Mouse (Mus musculus) activated CD4-positive, CD25-positive, alpha-beta regulatory T cell, adult 4 months (primary cell): ENCODE measurements around the gene Agap1. TPM values are rescaled to one million over a fixed set of nuclear protein-coding genes. Genes with fewer than 3 reads are reported as not detected.

Experiments
- ATAC-seq: one replicate; pipeline ENCODE4 v1.8.0; 2017
- polyA plus RNA-seq, 2 experiments: library from polyadenylated mRNA; unstranded; fragments of 100-300 nt; shearing (Covaris generic); gene quantifications; one replicate each; pipeline ENCODE4 v1.2.1; 2017

Gene Agap1
- polyA plus RNA-seq, 2 experiments from 2014 or later: 0.04 to 0.05 TPM

DNA sequence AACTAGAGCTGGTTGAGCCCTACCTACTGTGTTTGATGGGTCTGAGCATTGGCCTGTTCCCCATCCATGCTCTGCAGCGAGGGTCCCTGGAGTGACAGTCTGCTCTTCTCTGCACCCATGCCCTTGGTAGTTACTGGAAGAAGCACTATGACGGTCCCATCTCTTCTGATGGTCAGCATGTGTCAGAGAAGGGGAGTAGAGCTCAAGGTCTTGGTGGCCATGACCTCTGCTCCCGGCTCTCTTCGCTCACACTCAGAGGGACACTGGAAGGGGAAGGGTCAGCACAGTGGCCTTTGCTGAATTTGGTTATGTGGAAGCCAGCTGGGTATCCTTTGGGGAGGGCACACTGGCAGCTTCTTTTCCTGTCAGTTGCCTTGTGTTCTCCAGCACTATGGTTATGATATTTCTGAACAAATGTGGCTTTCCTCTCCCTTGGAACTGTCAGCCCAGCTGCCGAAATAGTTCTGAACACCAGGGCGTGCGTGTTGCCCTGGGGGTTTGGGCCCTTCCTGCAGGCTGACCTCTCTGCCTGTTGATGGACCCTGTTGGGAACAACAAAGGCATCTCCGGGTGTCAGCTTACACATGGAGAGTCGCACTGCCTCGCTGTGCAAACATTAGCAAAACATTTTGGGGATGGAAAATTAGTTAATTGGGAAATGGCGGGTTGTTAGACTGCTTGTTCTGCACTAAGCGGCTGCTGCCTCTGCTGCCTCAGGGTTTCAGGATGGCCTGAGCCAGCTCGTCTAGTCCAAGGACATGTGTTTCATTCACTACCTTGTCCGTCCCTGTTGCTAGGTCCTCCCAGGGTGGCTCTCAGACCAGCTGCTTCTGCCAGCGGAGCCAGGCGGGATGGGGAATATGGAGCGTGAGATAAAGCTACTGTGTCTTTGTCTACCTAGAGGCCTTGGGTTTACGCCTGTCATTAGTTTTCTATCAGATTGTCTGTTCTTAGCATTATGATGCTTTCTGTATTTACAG is 93.2 kb downstream of the Agap1 start:
- ATAC-seq: no peak

DNA sequence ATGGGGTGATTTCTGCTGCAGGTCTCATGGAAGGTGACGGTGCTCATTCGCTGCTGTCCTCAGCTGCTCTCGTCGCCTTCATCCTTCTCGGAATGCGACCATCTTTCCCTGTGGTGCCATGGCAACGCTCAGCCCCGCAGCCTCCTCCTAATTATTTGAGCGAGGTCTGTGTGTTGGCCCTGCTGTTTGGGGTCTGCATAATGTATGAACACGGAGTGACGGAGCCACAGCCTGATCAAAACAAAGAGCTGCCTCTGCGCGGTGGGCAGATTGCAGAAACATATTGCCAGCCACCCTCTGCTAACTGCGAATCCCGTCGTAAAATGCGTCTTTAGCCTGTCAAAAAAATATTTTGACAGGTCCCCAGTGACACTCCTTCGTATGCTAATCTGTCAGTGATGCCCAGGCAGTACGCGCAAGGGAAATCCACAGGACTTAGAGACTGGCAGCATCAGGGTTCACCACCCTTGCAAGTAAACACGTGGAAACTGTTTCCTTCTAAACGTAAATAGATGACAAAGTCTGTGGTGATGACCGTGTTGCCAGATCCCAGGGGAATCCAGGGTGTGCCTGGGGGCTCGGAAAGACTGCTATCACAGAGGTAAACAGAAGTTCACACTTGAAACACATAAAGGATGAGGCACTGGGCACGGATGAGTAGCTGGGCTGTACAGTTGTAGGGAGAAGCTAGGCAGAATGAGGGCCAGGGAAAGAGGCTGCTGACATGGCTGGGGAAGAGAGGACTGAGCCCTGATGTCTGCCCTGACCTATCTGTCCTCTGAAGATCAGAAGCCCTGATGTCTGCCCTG is 95.7 kb downstream of the Agap1 start:
- no peak for ATAC-seq

DNA sequence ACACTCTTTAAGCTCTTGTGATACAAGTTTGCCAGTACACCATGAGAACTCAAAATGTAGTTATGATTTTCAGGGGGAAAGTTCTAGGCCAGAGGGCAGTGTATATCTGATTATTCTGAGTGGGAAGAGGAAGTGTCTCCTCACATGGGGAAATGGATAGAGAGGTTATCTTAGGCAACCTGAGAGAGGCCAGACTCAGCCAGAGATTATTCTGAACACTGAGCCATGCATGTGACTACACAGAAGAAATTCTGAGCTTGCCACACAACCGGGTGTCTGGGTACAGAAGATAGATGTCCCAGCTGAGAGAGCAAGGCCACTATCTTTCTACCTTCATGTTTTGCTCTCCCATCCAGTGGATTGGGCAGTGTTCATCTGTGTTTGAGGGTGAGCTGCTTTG is 97.9 kb downstream of the Agap1 start:
- no peak for ATAC-seq

DNA sequence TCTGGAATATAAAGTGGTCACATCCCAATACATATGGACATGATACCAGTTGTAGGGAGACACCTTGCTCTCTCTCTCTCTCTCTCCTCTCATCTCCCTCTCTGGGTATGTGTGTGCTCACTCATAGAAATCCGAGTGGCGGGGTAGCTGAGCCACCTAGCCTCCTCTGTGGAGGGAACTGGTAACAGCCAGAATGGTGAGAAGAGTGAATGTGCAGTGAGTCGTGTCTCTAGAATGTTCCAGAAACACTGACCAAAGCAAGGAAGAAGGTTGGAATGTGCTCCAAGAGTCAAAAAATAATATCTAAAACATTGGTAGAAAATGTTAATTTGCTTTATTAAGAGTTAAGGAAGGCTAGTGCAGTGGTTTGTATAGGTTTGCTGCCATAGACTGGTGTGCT is 99.2 kb downstream of the Agap1 start:
- ATAC-seq: no peak

DNA sequence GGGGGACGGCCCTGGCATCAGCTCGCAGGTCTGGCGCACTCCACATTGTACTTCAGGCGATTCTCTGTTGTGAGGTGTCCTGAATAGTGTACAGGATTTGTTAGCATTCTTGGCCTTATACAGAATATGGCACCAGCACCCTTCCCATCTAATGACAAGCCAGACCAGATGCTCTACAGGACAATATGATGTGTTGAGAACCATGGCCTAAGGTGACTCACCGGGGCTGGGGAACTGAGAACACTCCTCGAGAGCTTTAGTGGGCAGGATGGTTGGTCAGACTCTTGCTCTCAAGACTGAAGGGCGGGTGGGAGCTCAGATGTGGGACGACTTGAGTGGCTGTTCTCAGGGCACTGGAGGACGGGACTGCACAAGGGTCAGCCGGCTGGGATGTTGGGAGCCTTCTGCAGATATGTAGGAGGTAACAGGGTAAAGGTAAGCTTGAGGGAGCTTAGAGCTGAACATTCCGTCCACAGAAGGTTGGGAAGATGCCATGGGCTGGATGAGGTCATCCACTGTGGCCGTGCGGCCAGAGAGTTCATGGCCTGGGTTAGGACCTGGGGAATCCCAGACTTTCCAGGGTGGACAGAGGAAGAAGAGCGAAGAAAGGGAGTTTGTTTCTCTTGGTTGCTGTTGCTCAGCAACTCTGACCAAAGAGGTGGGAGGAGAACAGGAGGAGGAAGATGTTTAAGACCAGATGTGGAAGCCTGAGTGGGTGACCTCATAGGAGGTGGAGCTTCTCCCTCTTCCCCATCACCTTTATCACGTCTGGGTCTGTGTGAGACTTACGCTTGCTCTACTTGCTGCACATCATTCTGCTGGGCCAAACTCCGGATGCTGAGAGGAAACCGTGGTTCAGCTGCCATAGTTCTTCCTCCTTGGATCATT is 100.6 kb downstream of the Agap1 start:
- ATAC-seq: no peak

DNA sequence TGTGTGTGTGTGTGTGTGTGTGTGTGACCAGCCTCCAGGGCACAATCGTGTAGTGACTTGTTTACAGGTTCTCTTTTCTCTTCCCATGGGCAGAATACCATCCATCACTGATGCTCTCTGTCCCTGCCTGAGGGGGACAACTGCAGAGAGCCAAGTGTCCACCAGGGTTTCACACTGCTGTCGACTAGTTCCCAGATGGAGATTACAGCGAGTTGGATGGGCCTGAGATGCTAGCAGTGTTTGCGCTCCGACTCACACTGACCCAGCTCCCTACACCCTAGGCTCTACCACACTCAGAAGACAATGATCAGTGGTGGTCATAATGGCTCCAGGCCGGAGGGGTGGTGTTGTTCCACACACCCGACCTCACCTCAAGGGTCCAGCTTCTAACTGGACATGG is 101.4 kb downstream of the Agap1 start:
- no peak for ATAC-seq

DNA sequence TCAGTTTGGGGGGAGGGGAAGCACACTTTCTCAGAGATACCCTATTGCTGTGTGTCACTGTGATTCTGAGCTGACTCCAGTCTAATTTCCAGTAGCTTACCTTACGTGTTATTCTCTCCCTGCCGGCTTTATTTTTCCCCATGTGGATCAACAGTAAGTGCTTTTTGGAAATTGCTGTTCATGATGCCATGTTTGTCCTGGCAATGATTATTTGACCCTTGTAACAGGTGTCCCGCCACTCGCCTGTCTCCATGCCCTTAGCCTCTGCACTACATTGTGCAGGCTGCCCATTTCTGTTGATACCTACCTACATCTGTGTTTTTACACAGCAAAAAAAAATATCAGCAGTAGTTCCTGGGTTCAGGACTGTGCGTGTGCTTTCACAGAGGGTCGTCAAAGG is 102.8 kb downstream of the Agap1 start:
- no peak for ATAC-seq

DNA sequence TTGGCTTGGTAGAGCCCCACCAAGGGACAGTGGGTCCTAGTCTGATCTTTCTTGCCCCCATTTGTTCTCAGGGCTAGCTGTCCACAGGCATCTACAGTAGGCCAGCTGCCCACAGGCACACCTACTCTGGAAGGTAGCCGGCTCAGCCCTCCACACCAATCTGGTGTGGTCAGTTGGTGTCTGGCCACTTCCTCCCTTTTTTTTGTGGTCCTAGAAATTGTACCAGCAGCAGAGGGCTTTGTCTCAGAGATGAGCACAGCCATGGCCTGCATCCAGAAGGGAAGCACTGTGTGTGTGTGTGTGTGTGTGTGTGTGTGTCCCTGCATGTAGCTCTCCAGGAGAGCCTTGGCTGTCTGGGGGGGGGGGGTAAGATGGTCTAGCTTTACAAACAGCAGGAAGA is 103.5 kb downstream of the Agap1 start:
- no peak for ATAC-seq

DNA sequence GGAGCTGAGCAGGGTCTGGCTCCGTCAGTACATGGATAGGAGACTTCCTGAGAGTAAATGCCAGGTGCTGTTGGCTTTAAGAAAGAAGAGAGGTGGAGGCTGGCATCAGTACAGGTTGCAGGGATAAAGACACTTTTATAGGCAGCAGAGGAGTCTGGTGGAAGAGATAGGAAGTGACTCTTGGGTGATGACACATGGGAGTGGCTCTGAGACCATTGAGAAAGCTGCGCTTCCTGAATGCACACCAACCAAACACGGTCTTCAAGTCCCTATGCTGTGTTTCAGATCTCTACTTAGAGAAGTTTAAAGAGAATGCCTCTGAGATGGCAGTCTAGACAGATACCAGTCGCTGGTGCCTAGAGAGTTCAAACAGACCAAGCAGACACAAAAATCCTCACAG is 108.8 kb downstream of the Agap1 start:
- ATAC-seq: no peak

DNA sequence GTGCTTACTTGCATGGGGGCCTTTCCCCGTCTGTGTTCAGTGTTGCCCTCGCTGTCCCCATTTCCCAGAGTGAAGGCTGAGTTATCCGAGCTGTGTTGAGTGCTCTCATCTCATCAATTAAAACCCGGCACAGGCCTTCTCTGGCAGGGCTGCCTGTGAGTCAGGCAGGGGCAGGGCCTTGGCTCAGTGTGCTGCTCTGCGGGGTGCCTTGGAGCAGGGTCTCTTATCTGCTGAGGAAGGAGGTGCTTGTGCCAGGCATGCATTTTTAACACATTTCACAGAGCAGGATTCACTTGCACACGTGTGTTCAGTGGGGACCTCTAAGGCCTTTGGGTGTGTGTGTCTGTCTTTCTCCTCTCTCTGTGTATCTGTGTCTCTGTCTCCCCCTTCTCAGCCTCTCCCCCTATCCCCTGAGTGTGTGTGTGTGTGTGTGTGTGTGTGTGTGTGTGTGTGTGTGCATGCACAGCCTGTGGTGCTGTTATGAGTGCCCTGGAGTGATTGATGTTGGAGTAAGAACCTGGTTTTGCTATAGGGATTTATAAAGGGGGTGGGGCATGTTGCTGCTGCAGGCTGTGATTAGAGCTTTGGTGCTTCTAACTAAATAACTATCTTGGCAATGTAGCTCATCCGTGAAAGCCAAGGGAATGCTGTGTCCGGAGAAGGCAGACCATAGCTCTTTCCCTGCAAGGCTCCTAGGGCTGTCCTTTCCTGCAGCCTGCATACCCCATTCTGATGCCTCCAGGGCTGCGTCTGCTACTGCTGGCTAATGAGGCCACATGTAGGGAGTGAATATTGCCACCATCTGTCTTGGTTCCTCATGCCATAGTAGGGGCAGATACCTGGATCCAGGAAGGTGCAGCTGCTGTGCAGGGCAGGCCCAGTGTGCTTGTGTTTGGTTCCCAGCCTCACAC is 112.2 kb downstream of the Agap1 start:
- ATAC-seq: no peak

DNA sequence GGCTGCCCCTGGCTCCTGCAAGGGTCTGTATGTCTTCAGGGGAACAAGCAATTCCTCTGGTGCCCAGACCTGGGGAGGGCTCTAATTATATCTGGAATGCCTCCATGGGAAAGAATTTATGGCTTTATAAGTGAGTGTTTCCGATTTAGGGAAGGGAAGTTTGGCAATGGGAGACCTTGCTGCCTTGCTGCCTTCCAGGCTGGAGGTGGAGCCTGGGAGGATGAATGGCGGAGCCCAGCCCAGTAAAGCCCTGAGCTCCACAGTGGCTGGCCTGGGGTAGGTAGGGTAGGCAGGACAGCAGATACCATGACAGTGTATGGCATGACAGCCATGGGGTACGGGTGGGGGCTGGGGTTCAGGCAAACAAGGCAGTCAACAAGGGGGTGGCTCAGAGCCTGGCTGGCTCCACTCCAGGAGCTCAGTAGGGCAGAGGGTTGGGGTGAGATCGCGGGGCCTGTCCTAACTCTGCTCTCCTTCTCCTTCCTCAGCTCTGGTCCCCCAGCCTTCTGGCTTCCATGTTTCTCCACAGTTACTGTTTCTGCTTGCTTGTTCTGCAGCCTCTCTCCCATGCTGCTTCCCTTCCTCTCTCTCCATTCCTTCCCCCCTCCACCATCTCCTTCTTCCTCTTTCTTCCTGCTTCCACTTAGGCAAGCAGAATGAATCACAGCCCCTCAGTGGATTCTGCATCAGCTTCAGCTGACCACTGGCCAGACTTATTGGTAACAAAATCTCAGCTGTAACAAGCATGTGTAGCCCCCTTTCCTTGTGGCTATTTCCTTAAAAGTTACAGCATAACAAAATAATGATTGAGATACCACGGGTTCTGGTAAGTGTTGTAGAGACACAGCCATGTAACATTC is 114.2 kb downstream of the Agap1 start:
- ATAC-seq: no peak

DNA sequence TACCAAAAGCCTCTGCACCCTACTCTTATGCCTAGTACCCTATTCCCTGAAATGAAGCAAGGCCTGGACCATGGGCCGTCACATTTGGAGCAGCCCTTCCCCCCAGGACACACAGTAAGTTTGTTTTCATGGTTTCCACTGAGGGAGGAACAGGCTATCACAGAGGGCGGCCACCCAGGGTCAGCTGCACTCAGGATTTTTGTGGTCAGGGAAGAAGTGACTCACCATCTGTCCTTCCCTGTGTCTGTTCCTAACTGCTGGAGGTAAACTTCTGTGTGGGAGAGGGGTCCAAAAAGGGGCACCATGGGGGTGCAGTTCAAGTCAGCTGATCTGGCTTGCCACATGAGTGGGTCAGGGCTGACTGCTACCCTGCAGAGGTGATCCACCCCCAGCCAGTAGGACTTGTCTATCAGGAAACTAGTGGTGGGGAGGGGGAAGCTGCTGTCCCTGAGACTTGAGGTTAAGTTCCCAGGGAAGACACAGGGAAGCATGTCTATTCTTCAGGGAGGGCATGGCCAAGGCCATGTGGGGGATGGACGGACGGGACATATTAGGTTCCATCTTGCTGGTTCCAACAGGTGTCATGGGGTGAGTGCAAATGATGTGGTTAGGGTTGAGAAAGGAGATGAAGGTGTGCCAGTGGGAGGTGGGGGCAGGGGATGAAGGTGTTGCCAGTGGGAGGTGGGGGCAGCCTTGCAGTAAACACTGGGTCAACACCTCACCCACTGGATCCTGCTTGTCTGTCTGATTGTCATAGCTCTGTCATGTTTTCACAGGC is 116.1 kb downstream of the Agap1 start:
- no peak for ATAC-seq

DNA sequence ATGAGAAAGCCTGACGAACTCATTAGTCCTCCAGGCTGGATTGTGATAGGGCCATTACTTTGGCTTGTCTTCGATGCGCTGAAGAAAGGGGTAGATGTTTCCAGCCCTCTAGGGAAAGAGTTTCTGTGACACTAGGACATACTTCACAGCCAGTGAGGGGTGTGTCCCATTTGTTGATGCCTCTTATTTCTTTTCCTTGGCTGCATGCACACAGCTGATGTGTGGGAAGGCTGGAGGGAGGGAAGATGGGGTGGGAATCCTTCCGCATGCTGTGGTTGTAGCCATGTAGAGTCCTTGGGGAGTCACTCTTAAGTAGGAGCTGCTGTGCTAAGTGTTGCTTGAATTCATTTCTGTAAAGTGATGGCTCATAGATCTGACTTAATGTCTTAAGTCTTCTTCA is 118.9 kb downstream of the Agap1 start:
- no peak for ATAC-seq

DNA sequence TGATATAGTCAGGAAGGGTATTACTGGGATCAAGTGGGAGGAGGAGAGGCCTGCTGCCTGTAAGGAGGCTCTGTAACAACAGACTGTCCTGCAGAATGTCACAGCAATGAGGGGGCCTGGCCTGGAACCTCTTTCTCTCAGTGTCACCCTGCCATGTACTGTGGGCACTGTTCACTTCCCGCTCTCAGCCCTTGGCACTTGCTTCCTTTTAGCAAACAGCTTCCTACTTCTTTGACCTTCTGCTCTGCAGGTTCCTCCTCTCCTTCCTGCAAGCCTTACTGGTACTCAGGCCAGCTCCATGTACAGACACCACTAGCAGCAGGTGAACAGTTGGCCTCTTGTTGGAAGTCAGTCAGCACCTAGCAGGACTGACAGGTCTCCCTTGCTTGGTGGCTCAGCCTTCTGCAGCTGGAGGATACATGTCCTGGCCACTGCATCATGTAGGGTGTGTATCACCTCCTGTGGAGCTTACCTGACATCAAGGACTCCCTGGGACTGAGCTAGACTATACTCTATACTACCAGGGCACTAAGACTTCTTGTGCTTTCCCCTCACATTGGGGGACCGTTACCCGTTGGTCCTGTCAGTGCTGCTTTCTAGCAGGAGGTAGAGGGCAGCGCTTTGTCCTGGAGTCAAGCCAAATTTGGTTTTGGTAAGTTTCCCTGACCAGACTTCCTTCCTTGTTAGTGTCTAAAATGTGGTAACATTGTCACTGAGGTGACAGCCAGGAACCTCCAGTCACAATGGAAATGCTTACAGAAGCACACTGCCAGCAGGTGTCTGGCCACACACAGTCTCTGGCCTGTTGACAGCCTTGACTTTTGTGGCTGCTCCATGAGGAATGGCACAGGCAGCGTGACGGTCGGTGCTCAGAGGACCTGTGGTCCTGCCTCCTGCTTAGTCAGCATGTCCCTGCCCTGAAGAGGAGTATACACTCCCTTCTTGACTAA is 120.6 kb downstream of the Agap1 start:
- no peak for ATAC-seq

DNA sequence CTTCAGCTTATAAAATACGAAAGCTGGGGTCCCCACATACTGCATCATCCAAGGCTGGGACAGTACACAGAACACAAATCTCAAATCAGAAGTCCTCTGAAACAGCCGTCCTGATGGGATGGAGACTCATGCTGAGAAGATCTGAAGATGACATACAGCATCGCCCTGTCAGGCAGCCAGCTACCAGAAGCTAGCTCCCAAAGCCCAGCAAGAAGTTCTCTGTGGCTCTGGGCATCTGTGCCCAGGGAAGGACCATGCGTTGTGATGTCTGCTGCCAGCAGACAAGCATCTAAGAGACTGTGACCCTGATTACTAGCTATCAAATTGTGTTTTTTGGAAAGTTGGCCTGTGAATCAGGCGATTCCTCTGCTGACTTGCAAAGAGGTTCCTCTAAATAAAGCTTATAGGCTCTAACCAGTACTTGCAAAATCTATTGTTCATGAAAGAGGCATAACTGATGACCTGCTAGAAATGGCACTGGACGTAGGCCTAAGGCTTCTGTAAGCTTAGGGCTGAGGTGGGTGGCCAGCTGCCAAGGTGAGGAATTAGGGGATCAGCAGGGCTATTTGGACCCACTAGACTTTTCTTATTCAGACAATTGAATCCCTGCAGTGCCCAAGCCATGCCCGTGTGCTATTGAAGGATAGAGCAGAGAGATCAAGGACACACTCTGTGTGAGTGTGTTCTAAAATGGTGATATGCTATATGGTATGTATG is 121.7 kb downstream of the Agap1 start:
- ATAC-seq: no peak

DNA sequence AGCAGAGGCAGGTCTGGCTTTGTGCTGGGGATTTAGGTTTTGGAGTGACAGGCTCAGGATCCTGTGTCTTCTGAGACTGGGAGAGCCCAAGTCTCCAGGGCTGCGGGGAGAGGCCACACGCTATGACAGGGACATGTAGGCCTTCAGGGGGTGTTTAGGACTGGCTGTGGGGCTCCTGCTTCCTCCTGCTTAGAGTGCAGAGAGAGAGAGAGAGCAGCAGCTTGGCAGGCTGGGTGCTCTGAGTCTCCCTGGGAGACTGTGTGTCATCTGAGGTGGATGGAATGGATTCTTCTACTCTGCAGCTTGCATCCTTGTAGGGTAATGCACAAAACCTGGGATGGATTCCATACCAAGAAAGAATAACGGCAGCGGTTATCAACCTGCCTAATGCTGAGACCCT is 122.4 kb downstream of the Agap1 start:
- no peak for ATAC-seq

DNA sequence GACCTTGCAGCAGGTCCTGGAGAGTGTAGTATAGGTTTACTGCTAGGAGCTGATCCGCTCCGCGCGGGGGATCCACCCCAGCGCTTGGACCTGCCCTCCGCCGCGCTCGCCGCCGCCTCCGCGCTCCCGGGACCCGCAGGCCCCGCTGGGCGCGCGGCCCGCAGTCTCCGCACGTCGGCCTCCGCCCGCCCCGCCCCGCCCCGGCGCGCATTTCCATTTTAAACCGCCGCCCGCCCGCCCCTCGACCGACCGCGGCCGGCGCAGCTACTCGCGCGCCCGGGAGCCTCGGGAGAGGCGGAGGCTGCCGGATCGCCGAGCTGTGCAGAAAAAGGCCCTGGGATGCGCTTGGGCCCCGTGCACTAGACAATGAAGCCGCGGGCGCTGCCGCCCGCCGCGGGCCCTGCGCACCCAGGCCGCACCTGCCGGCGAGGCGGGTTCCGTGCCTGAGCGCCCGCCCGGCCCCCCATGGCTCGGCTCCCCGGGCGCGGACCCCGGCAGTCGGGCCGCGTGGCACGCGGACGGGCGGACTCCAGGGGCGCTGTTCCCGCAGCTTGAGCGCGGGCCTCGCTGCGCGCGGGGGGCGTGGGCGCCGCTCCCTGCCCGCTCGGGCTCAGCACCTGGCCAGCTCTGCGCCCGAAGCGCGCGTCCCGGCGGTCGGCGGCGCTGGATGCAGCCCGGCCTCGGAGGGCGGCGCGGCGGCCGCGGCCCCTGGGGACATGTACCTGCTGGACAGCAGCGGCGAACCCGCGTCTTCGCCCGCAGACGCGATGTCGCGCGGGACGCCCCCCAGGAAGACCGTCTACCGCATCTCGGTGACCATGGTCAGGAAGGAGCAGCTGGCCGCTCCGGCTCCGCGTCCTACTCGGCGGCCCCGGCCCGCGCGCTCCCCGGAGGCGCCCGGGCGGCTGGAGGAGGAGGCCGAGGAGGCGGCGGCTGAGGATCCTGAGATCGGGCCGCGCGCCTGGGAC is 125.7 kb downstream of the Agap1 start:
- ATAC-seq: no peak
